Mouse (Mus musculus) MEL (cell line): ENCODE data around the gene Glp1r. TPM values are rescaled to one million over a fixed set of nuclear protein-coding genes. Genes with fewer than 3 reads are reported as not detected.
A peak's percentile ranks its signal among the peaks of the same experiment; 100 is the strongest.

Source experiments
- DNase-seq: peaks from one replicate; pipeline ENCODE4 v3.0.0; 2011; ENCODE audit warnings: low read depth, low spot score
- H3K27ac ChIP-seq: 2 replicates; pipeline ENCODE4 v1.5.1; 2012; ENCODE audit warnings: low read depth, mild to moderate bottlenecking, control low read depth, low read length, moderate library complexity; ENCODE audit not compliant: control insufficient read depth
- H3K27me3 ChIP-seq, 2 experiments: fragments of 150-350 bp in 1 of 2; sonication (generic) in 1 of 2; 2 replicates each; pipeline ENCODE4 v1.6.1; 2012; ENCODE audit warnings: low read length in 2 of 2, mild to moderate bottlenecking in 2 of 2, improper control_type of control experiment in 1 of 2, moderate library complexity in 1 of 2; ENCODE audit not compliant: insufficient read depth in 2 of 2, control insufficient read depth in 1 of 2
- H3K36me3 ChIP-seq, 2 experiments: 2 replicates each; pipeline ENCODE4 v1.6.1; 2012 to 2014; ENCODE audit warnings: low read length in 2 of 2, improper control_type of control experiment in 1 of 2, inconsistent platforms in 1 of 2, mild to moderate bottlenecking in 1 of 2; ENCODE audit not compliant: insufficient read depth in 2 of 2, control insufficient read depth in 1 of 2
- H3K4me1 ChIP-seq, 2 experiments: fragments of 150-350 bp in 1 of 2; sonication (generic) in 1 of 2; 2 replicates each; pipeline ENCODE4 v1.6.1; 2012; ENCODE audit warnings: low read length in 2 of 2, improper control_type of control experiment in 1 of 2, mild to moderate bottlenecking in 1 of 2; ENCODE audit not compliant: insufficient read depth in 2 of 2, control insufficient read depth in 1 of 2
- H3K4me3 ChIP-seq, 2 experiments: fragments of 150-350 bp in 1 of 2; sonication (generic) in 1 of 2; 2 replicates each; pipeline ENCODE4 v1.5.1; 2012; ENCODE audit warnings: low read depth in 2 of 2, low read length in 2 of 2, mild to moderate bottlenecking in 2 of 2, moderate library complexity in 2 of 2, control low read depth in 1 of 2, improper control_type of control experiment in 1 of 2; ENCODE audit not compliant: control insufficient read depth in 1 of 2, insufficient read depth in 1 of 2
- H3K79me2 ChIP-seq: 2 replicates; pipeline ENCODE4 v1.6.1; 2012; ENCODE audit warnings: mild to moderate bottlenecking, low read length, moderate library complexity; ENCODE audit not compliant: control insufficient read depth, poor library complexity, insufficient read depth
- H3K9ac ChIP-seq: 2 replicates; pipeline ENCODE4 v1.6.1; 2012; ENCODE audit warnings: low read depth, mild to moderate bottlenecking, control low read depth, low read length, moderate library complexity; ENCODE audit not compliant: control insufficient read depth, poor library complexity, severe bottlenecking
- H3K9me3 ChIP-seq: fragments of 150-350 bp; sonication (generic); replicated peaks from 2 replicates; pipeline ENCODE4 v1.6.1; 2012; ENCODE audit warnings: mild to moderate bottlenecking, low read length, improper control_type of control experiment, moderate library complexity; ENCODE audit not compliant: insufficient read depth
- CHD1 ChIP-seq: IDR thresholded peaks from 2 replicates; pipeline ENCODE4 v1.6.1; 2012; ENCODE audit warnings: low read depth, mild to moderate bottlenecking, inconsistent platforms, low read length, improper control_type of control experiment
- CHD2 ChIP-seq: IDR thresholded peaks from 2 replicates; pipeline ENCODE4 v1.6.1; 2011; ENCODE audit warnings: low read length, improper control_type of control experiment
- CTCF ChIP-seq, 3 experiments: IDR thresholded peaks in 2 of 3; conservative IDR thresholded peaks in 1 of 3; 2 replicates each; pipeline ENCODE4 v1.5.1; 2011 to 2012; ENCODE audit warnings: low read length in 3 of 3, low read depth in 2 of 3, mild to moderate bottlenecking in 2 of 3, improper control_type of control experiment in 1 of 3, inconsistent platforms in 1 of 3, mixed read lengths in 1 of 3, moderate library complexity in 1 of 3; ENCODE audit not compliant: control insufficient read depth in 1 of 3, insufficient read depth in 1 of 3, poor library complexity in 1 of 3, severe bottlenecking in 1 of 3
- E2F4 ChIP-seq: IDR thresholded peaks from 2 replicates; pipeline ENCODE4 v1.6.1; 2011; ENCODE audit warnings: low read depth, low read length, improper control_type of control experiment, borderline replicate concordance
- ELF1 ChIP-seq: IDR thresholded peaks from 2 replicates; pipeline ENCODE4 v1.6.1; 2014; ENCODE audit warnings: low read depth, mild to moderate bottlenecking, inconsistent platforms, low read length, improper control_type of control experiment, moderate library complexity
- ETS1 ChIP-seq: IDR thresholded peaks from 2 replicates; pipeline ENCODE4 v1.6.1; 2012; ENCODE audit warnings: low read depth, mild to moderate bottlenecking, inconsistent platforms, low read length, improper control_type of control experiment, moderate library complexity
- MEF2A ChIP-seq: IDR thresholded peaks from 2 replicates; pipeline ENCODE4 v1.6.1; 2014; ENCODE audit warnings: low read depth, mild to moderate bottlenecking, inconsistent platforms, low read length, improper control_type of control experiment; ENCODE audit not compliant: poor library complexity, insufficient replicate concordance, severe bottlenecking; ENCODE audit errors: extremely low read depth
- MXI1 ChIP-seq: IDR thresholded peaks from 2 replicates; pipeline ENCODE4 v1.6.1; 2011; ENCODE audit warnings: mild to moderate bottlenecking, low read depth, low read length, improper control_type of control experiment
- MYB ChIP-seq: IDR thresholded peaks from 2 replicates; pipeline ENCODE4 v1.6.1; 2011; ENCODE audit warnings: mild to moderate bottlenecking, low read depth, low read length, improper control_type of control experiment
- MYC ChIP-seq: IDR thresholded peaks from 2 replicates; pipeline ENCODE4 v1.6.1; 2011; ENCODE audit warnings: low read depth, mild to moderate bottlenecking, low read length, improper control_type of control experiment, moderate library complexity
- NRF1 ChIP-seq: IDR thresholded peaks from 2 replicates; pipeline ENCODE4 v1.6.1; 2014; ENCODE audit warnings: low read depth, mild to moderate bottlenecking, inconsistent platforms, low read length, improper control_type of control experiment, moderate library complexity; ENCODE audit not compliant: poor library complexity, insufficient read depth, severe bottlenecking
- RAD21 ChIP-seq: IDR thresholded peaks from 2 replicates; pipeline ENCODE4 v1.6.1; 2011; ENCODE audit warnings: mild to moderate bottlenecking, low read depth, low read length, improper control_type of control experiment
- SIN3A ChIP-seq: IDR thresholded peaks from 2 replicates; pipeline ENCODE4 v1.6.1; 2012; ENCODE audit warnings: low read length, improper control_type of control experiment, inconsistent platforms
- SMC3 ChIP-seq: IDR thresholded peaks from 2 replicates; pipeline ENCODE4 v1.6.1; 2011; ENCODE audit warnings: low read depth, low read length, improper control_type of control experiment
- TBP ChIP-seq: IDR thresholded peaks from 2 replicates; pipeline ENCODE4 v1.8.0; 2011; ENCODE audit warnings: low read depth, low read length, improper control_type of control experiment
- UBTF ChIP-seq: IDR thresholded peaks from 2 replicates; pipeline ENCODE4 v1.6.1; 2012; ENCODE audit warnings: low read depth, mild to moderate bottlenecking, inconsistent platforms, low read length, improper control_type of control experiment, moderate library complexity, borderline replicate concordance; ENCODE audit not compliant: insufficient read depth
- USF2 ChIP-seq, 2 experiments: IDR thresholded peaks; 2 replicates each; pipeline ENCODE4 v1.6.1; 2011 to 2012; ENCODE audit warnings: improper control_type of control experiment in 2 of 2, low read length in 2 of 2, borderline replicate concordance in 1 of 2, inconsistent platforms in 1 of 2, low read depth in 1 of 2, mild to moderate bottlenecking in 1 of 2; ENCODE audit not compliant: insufficient read depth in 1 of 2
- ZMIZ1 ChIP-seq: IDR thresholded peaks from 2 replicates; pipeline ENCODE4 v1.6.1; 2012; ENCODE audit warnings: low read depth, mild to moderate bottlenecking, inconsistent platforms, low read length, improper control_type of control experiment, moderate library complexity
- ZNF384 ChIP-seq: IDR thresholded peaks from 2 replicates; pipeline ENCODE4 v1.6.1; 2012; ENCODE audit warnings: low read depth, mild to moderate bottlenecking, inconsistent platforms, low read length, improper control_type of control experiment
- polyA plus RNA-seq, 2 experiments: library from polyadenylated mRNA; stranded (reverse) in 1 of 2; unstranded in 1 of 2; fragments of >175 nt in 1 of 2; fragments of >200 nt in 1 of 2; gene quantifications; 2 replicates each; pipeline versions ENCODE4 v1.2.1 to v1.2.4; 2012; ENCODE audit warnings: low replicate concordance in 2 of 2, low read depth in 1 of 2; ENCODE audit not compliant: insufficient read length in 2 of 2, insufficient read depth in 1 of 2, missing spikeins in 1 of 2
- total RNA-seq: library from RNA; depleted of rRNA; stranded (reverse); fragments of 300-350 nt; gene quantifications from 2 replicates; pipeline ENCODE4 v1.2.3, GENCODE M21; 2012

Gene Glp1r
- total and polyA plus RNA-seq, 3 experiments, result 0.04 TPM; not detected in 1

GRCm38 (mm10) chr17:30923566-30923965 lies 21.9 kb downstream of the Glp1r start:
- H3K9ac ChIP-seq, result no peak overlapping the region
- H3K27me3 ChIP-seq, result no peaks in the 10 kb centered on the region
- no peaks in the 10 kb centered on the region for H3K36me3 ChIP-seq
- TF ChIP-seq CHD1 (no peak), MYC (peak; percentile 40; the same call in 1 of the 2 replicates), CTCF (IDR thresholded peaks at IDR 0.05 in 2 of 3, conservative IDR thresholded peaks at IDR 0.05 in 1 of 3; ENCODE audit: control insufficient read depth in 1 of 3, insufficient read depth in 1 of 3, low read depth in 2 of 3, low read length in 3 of 3, poor library complexity in 1 of 3, severe bottlenecking in 1 of 3) (peak; percentile 11 to 57 (median 29); a peak in 2 of 6 replicates), SMC3 (peak; percentile 39), RAD21 (peak; percentile 13; the same call in 1 of the 2 replicates), ZNF384 (peak; percentile 94), UBTF (no peak)
- no peak overlapping the region for H3K27ac ChIP-seq
- no peaks in the 10 kb centered on the region for H3K79me2 ChIP-seq
- H3K4me3 ChIP-seq, result no peak overlapping the region
- H3K9me3 ChIP-seq, result no peaks in the 10 kb centered on the region
- DNase-seq, result peak; percentile 59
- H3K4me1 ChIP-seq, result no peaks in the 10 kb centered on the region

- Histone ChIP-seq H3K79me2 (no peaks in the 10 kb centered on the region), H3K27me3 (no peaks in the 10 kb centered on the region), H3K4me3 (no peak overlapping the region), H3K9ac (no peak overlapping the region), H3K27ac (no peak overlapping the region), H3K4me1 (no peaks in the 10 kb centered on the region), H3K9me3 (no peaks in the 10 kb centered on the region), H3K36me3 (no peaks in the 10 kb centered on the region)
- TF ChIP-seq TBP (no peak), ZMIZ1 (no peak)
- no peak for DNase-seq
Measured at GRCm38 (mm10) chr17:30930827-30931226, 29.2 kb downstream of the Glp1r start.

- Histone ChIP-seq H3K4me1 (no peaks in the 10 kb centered on the region), H3K36me3 (no peaks in the 10 kb centered on the region), H3K27me3 (no peaks in the 10 kb centered on the region), H3K27ac (no peak overlapping the region), H3K9me3 (no peaks in the 10 kb centered on the region), H3K9ac (no peak overlapping the region), H3K4me3 (no peak overlapping the region), H3K79me2 (no peaks in the 10 kb centered on the region)
- no peak for DNase-seq
- TF ChIP-seq MXI1 (no peak), E2F4 (no peak), NRF1 (no peak), USF2 (IDR thresholded peaks at IDR 0.05; ENCODE audit: borderline replicate concordance in 1 of 2, insufficient read depth in 1 of 2, low read depth in 1 of 2, low read length in 2 of 2) (no peak), TBP (no peak), MYB (no peak), SIN3A (no peak), ETS1 (no peak), ELF1 (no peak), CHD2 (no peak), MEF2A (no peak), RAD21 (no peak)
Measured at GRCm38 (mm10) chr17:30932836-30933235, 31.2 kb downstream of the Glp1r start.
